Mouse (Mus musculus): ENCODE measurements around the gene Otulin. TPM values are rescaled to one million over a fixed set of nuclear protein-coding genes. Genes with fewer than 3 reads are reported as not detected.

The Otulin gene
- total and polyA plus RNA-seq, 3 experiments, result 40.0 to 84.8 (median 80.2) TPM

- no peak overlapping the region for H3K4me3 ChIP-seq (replicated peaks in 1 of 3; ENCODE audit: low read depth in 2 of 3, low read length in 2 of 3, poor library complexity in 1 of 3)
- dilution Hi-C loops (cut with MboI; ENCODE audit: extremely low pct_ligation_motif_present, extremely low pct_unique_long_range_greater_than_20kb, low sequenced_read_pairs) (no loop called here), in situ Hi-C loops (cut with MboI; ENCODE audit: low pct_ligation_motif_present, low pct_unique_long_range_greater_than_20kb, low sequenced_read_pairs) (no loop called here)
- TF ChIP-seq UBTF (IDR thresholded peaks at IDR 0.05; ENCODE audit: low read depth, low read length), result no peak
- no peak for TF ChIP-seq POLR2A (IDR thresholded peaks at IDR 0.05; ENCODE audit: low read depth, low read length)
- no peak for TF ChIP-seq KAT2A (IDR thresholded peaks at IDR 0.05; ENCODE audit: insufficient replicate concordance, low read length)
- TF ChIP-seq E2F4 (IDR thresholded peaks at IDR 0.05; ENCODE audit: insufficient replicate concordance, low read depth, low read length), result no peak
- no peak for TF ChIP-seq MXI1 (IDR thresholded peaks at IDR 0.05; ENCODE audit: low read depth, low read length)
- no peak for TF ChIP-seq CHD2 (IDR thresholded peaks at IDR 0.05; ENCODE audit: low read length)
- no peak for TF ChIP-seq JUN (IDR thresholded peaks at IDR 0.05; ENCODE audit: insufficient read depth, low read depth, low read length)
- no peak for TF ChIP-seq JUND (conservative IDR thresholded peaks at IDR 0.05; ENCODE audit: low read depth, low read length)
- no peak overlapping the region for H3K4me2 ChIP-seq (ENCODE audit: insufficient read depth, low read depth, poor library complexity, severe bottlenecking)
- H3K79me2 ChIP-seq (replicated peaks; ENCODE audit: control insufficient read depth, extremely low read depth, insufficient read depth, poor library complexity, severe bottlenecking), result no peaks in the 10 kb centered on the region
- H3K4me1 ChIP-seq (ENCODE audit: control insufficient read depth in 1 of 2, insufficient read depth in 2 of 2), result peaks cover 17 to 59% of the 10 kb centered on the region in 2 experiments
- no peak overlapping the region for H3K9ac ChIP-seq (ENCODE audit: insufficient read depth, low read depth)
- no peaks in the 10 kb centered on the region for H3K9me3 ChIP-seq (replicated peaks; ENCODE audit: low read length)
- DNase-seq (ENCODE audit: extremely low read depth), result no peak
- H3K36me3 ChIP-seq (replicated peaks in 1 of 2; ENCODE audit: control insufficient read depth in 1 of 2, insufficient read depth in 1 of 2, low read length in 1 of 2), result no peaks in the 10 kb centered on the region
- H3K27ac ChIP-seq (ENCODE audit: insufficient read depth, low read depth), result no peak overlapping the region
- no peaks in the 10 kb centered on the region for H3K27me3 ChIP-seq (replicated peaks)
Observed at GRCm38 (mm10) chr15:27669276-27669675, 38.8 kb upstream of the Otulin start.

- H3K4me3 ChIP-seq (replicated peaks in 1 of 3; ENCODE audit: low read depth in 2 of 3, low read length in 2 of 3, poor library complexity in 1 of 3), result no peak overlapping the region
- H3K9ac ChIP-seq (ENCODE audit: insufficient read depth, low read depth), result no peak overlapping the region
- H3K4me2 ChIP-seq (ENCODE audit: insufficient read depth, low read depth, poor library complexity, severe bottlenecking), result no peak overlapping the region
- H3K9me3 ChIP-seq (replicated peaks; ENCODE audit: low read length), result peaks cover 4% of the 10 kb centered on the region
- no peak overlapping the region for H3K27ac ChIP-seq (ENCODE audit: insufficient read depth, low read depth)
- no peaks in the 10 kb centered on the region for H3K79me2 ChIP-seq (replicated peaks; ENCODE audit: control insufficient read depth, extremely low read depth, insufficient read depth, poor library complexity, severe bottlenecking)
- TF ChIP-seq HCFC1 (IDR thresholded peaks at IDR 0.05; ENCODE audit: low read depth, low read length), result no peak
- TF ChIP-seq ZNF384 (IDR thresholded peaks at IDR 0.05; ENCODE audit: low read depth, low read length), result no peak
- no peak for TF ChIP-seq RAD21 (IDR thresholded peaks at IDR 0.05; ENCODE audit: low read depth, low read length)
- no peak for TF ChIP-seq MAZ (IDR thresholded peaks at IDR 0.05; ENCODE audit: low read depth, low read length)
- no peak for TF ChIP-seq IRF4 (IDR thresholded peaks at IDR 0.05; ENCODE audit: low read depth, low read length)
- no peak for TF ChIP-seq EP300 (IDR thresholded peaks at IDR 0.05; ENCODE audit: low read length)
- TF ChIP-seq KAT2A (IDR thresholded peaks at IDR 0.05; ENCODE audit: insufficient replicate concordance, low read length), result no peak
- TF ChIP-seq SMC3 (IDR thresholded peaks at IDR 0.05; ENCODE audit: low read depth, low read length), result no peak
- TF ChIP-seq CHD1 (IDR thresholded peaks at IDR 0.05; ENCODE audit: low read depth, low read length), result no peak
- no peaks in the 10 kb centered on the region for H3K36me3 ChIP-seq (replicated peaks in 1 of 2; ENCODE audit: control insufficient read depth in 1 of 2, insufficient read depth in 1 of 2, low read length in 1 of 2)
- in situ Hi-C loops (cut with MboI; ENCODE audit: low pct_ligation_motif_present, low pct_unique_long_range_greater_than_20kb, low sequenced_read_pairs), result no loop called here
- no peak for DNase-seq (ENCODE audit: extremely low read depth)
- H3K4me1 ChIP-seq (ENCODE audit: control insufficient read depth in 1 of 2, insufficient read depth in 2 of 2), result peaks cover 17 to 59% of the 10 kb centered on the region in 2 experiments
- dilution Hi-C loops (cut with MboI; ENCODE audit: extremely low pct_ligation_motif_present, extremely low pct_unique_long_range_greater_than_20kb, low sequenced_read_pairs), result no loop called here
- H3K27me3 ChIP-seq (replicated peaks), result no peaks in the 10 kb centered on the region
Observed at GRCm38 (mm10) chr15:27668557-27668956, 38.1 kb upstream of the Otulin start.
